Mouse (Mus musculus) heart, embryonic 14.5 days (tissue): Measurements from ENCODE around the gene Vmp1. TPM values are rescaled to one million over a fixed set of nuclear protein-coding genes. Genes with fewer than 3 reads are reported as not detected.

Experiments
- ATAC-seq: fragments of 200-750 bp; cut with Nextera tagmentation; 2 replicates; pipeline ENCODE4 v1.8.0; 2017; ENCODE audit warnings: low read depth, moderate TSS enrichment; ENCODE audit not compliant: insufficient number of reproducible peaks, insufficient read depth, low FRiP score
- H3K27ac ChIP-seq, 2 experiments: fragments of 200-500 bp in 1 of 2; fragments of 300-500 bp in 1 of 2; sonication (generic) in 1 of 2; replicated peaks in 1 of 2; 2 replicates each; pipeline ENCODE4 v1.5.1; 2012 to 2014; ENCODE audit warnings: low read depth in 2 of 2, low read length in 2 of 2, control low read depth in 1 of 2, mild to moderate bottlenecking in 1 of 2, mixed read lengths in 1 of 2; ENCODE audit not compliant: control insufficient read depth in 1 of 2, insufficient read depth in 1 of 2
- H3K27me3 ChIP-seq: fragments of 300-500 bp; sonication (generic); 2 replicates; pipeline ENCODE4 v1.6.1; 2014; ENCODE audit warnings: mild to moderate bottlenecking, low read length, control low read depth; ENCODE audit not compliant: control insufficient read depth, insufficient read depth
- H3K36me3 ChIP-seq: fragments of 300-500 bp; sonication (generic); 2 replicates; pipeline ENCODE4 v1.6.1; 2014; ENCODE audit warnings: mild to moderate bottlenecking, control low read depth, low read length, mixed read lengths; ENCODE audit not compliant: control insufficient read depth, insufficient read depth
- H3K4me1 ChIP-seq, 2 experiments: fragments of 200-500 bp in 1 of 2; fragments of 300-500 bp in 1 of 2; sonication (generic) in 1 of 2; 2 replicates each; pipeline ENCODE4 v1.6.1; 2012 to 2014; ENCODE audit warnings: low read length in 2 of 2, control low read depth in 1 of 2, mixed read lengths in 1 of 2; ENCODE audit not compliant: control insufficient read depth in 2 of 2, insufficient read depth in 2 of 2
- H3K4me2 ChIP-seq: fragments of 300-500 bp; sonication (generic); 2 replicates; pipeline ENCODE4 v1.6.1; 2014; ENCODE audit warnings: mild to moderate bottlenecking, low read length
- H3K4me3 ChIP-seq, 2 experiments: fragments of 200-500 bp in 1 of 2; fragments of 300-500 bp in 1 of 2; sonication (generic) in 1 of 2; 2 replicates each; pipeline ENCODE4 v1.5.1; 2012 to 2014; ENCODE audit warnings: low read length in 2 of 2, mild to moderate bottlenecking in 2 of 2, control low read depth in 1 of 2, low read depth in 1 of 2, moderate library complexity in 1 of 2; ENCODE audit not compliant: control insufficient read depth in 1 of 2, insufficient read depth in 1 of 2
- H3K9ac ChIP-seq: fragments of 300-500 bp; sonication (generic); 2 replicates; pipeline ENCODE4 v1.6.1; 2014; ENCODE audit warnings: mild to moderate bottlenecking, low read length
- H3K9me3 ChIP-seq: fragments of 300-500 bp; sonication (generic); 2 replicates; pipeline ENCODE4 v1.6.1; 2016; ENCODE audit warnings: low read length, control low read depth; ENCODE audit not compliant: control insufficient read depth
- WGBS: fragments of 180-500 bp; shearing (Covaris S2); extraction: QIAGEN DNeasy Blood & Tissue Kit; methylation state at CpG from one replicate; pipeline ENCODE4 v1.1.7; 2014; 5-methylcytosine and 5-hydroxymethylcytosine counted together
- polyA plus RNA-seq: library from polyadenylated mRNA; unstranded; fragments of >200 nt; fragmentation: Nextera tagmentation; extraction: Ambion mirVana; gene quantifications from 2 replicates; pipeline ENCODE4 v1.2.1, GENCODE M21; 2014

Vmp1 gene
- polyA plus RNA-seq, 1 experiment from 2014 or later = 101 TPM

GRCm38 (mm10) chr11:86583990-86584897, 99.4 kb downstream of the Vmp1 start:
- Histone ChIP-seq H3K4me2 (peak overlapping the region; percentile 83), H3K36me3 (peaks cover 10% of the 10 kb centered on the region; the same call in 1 of the 2 replicates), H3K4me3 (peak overlapping the region; percentile 5 to 54; a peak in 3 of 4 replicates), H3K27ac (peak overlapping the region in 1 of 2 experiments; percentile 88; a peak in 2 of 4 replicates), H3K9ac (peak overlapping the region; percentile 82), H3K4me1 (peaks cover 8 to 32% of the 10 kb centered on the region in 2 experiments), H3K27me3 (no peaks in the 10 kb centered on the region), H3K9me3 (no peaks in the 10 kb centered on the region)
- WGBS = 63% methylated on average over 14 of the region's 14 CpGs
- no peak for ATAC-seq

- Histone ChIP-seq H3K9me3 (no peaks in the 10 kb centered on the region), H3K36me3 (peaks cover 10% of the 10 kb centered on the region; the same call in 1 of the 2 replicates), H3K27ac (no peak overlapping the region), H3K4me2 (peak overlapping the region; percentile 83), H3K9ac (0 out of 2 replicates have a peak overlapping the region, but pooled peaks have one; percentile 82), H3K4me1 (peaks cover 14 to 37% of the 10 kb centered on the region in 2 experiments), H3K4me3 (peak overlapping the region in 1 of 2 experiments; percentile 54; a peak in 1 of 4 replicates), H3K27me3 (no peaks in the 10 kb centered on the region)
- WGBS = 81% methylated on average over 3 of the region's 3 CpGs
- no peak for ATAC-seq
These were observed 100.3 kb downstream of the Vmp1 start for GRCm38 (mm10) chr11:86583313-86583825.

- peak overlapping the region; percentile 12 to 77; a peak in 2 of 4 replicates for H3K27ac ChIP-seq
- H3K27me3 ChIP-seq = no peaks in the 10 kb centered on the region
- no peak overlapping the region for H3K4me3 ChIP-seq
- peaks cover 14 to 32% of the 10 kb centered on the region in 2 experiments for H3K4me1 ChIP-seq
- H3K9ac ChIP-seq = no peak overlapping the region
- no peaks in the 10 kb centered on the region for H3K9me3 ChIP-seq
- ATAC-seq = no peak
- 78% methylated on average over 7 of the region's 7 CpGs for WGBS
- no peak overlapping the region for H3K4me2 ChIP-seq
- H3K36me3 ChIP-seq = peaks cover 10% of the 10 kb centered on the region; the same call in 1 of the 2 replicates
These were observed 100.9 kb downstream of the Vmp1 start for GRCm38 (mm10) chr11:86582543-86583260.

- no peaks in the 10 kb centered on the region for H3K27me3 ChIP-seq
- H3K4me2 ChIP-seq = no peak overlapping the region
- H3K9me3 ChIP-seq = no peaks in the 10 kb centered on the region
- no peak overlapping the region for H3K9ac ChIP-seq
- H3K4me3 ChIP-seq = no peak overlapping the region
- WGBS = 76% methylated on average over 12 of the region's 12 CpGs
- no peak for ATAC-seq
- peaks cover 10% of the 10 kb centered on the region; the same call in 1 of the 2 replicates for H3K36me3 ChIP-seq
- peaks cover 19 to 34% of the 10 kb centered on the region in 2 experiments for H3K4me1 ChIP-seq
- H3K27ac ChIP-seq = peak overlapping the region; percentile 77 to 81; a peak in 3 of 4 replicates
These were observed 101.6 kb downstream of the Vmp1 start for GRCm38 (mm10) chr11:86581943-86582542.

- ATAC-seq = 0 out of 2 replicates have a peak, but pooled peaks have one; percentile 15
These were observed 102.3 kb downstream of the Vmp1 start for GRCm38 (mm10) chr11:86581250-86581753.

GRCm38 (mm10) chr11:86580319-86581113, 103.1 kb downstream of the Vmp1 start:
- peak overlapping the region; percentile 77 to 81; a peak in 2 of 4 replicates for H3K27ac ChIP-seq
- no peaks in the 10 kb centered on the region for H3K9me3 ChIP-seq
- H3K9ac ChIP-seq = peak overlapping the region; percentile 62
- peaks cover 10% of the 10 kb centered on the region; the same call in 1 of the 2 replicates for H3K36me3 ChIP-seq
- H3K27me3 ChIP-seq = no peaks in the 10 kb centered on the region
- 80% methylated on average over 9 of the region's 9 CpGs for WGBS
- ATAC-seq = no peak
- peak overlapping the region; percentile 55; the same call in 1 of the 2 replicates for H3K4me2 ChIP-seq
- peaks cover 20 to 41% of the 10 kb centered on the region in 2 experiments for H3K4me1 ChIP-seq
- H3K4me3 ChIP-seq = no peak overlapping the region

More at GRCm38 (mm10) chr11:86581250-86581753, 102.3 kb downstream of the Vmp1 start:
- Histone ChIP-seq H3K9ac (peak overlapping the region; percentile 62), H3K27me3 (no peaks in the 10 kb centered on the region), H3K9me3 (no peaks in the 10 kb centered on the region), H3K4me2 (peak overlapping the region; percentile 55), H3K27ac (peak overlapping the region; percentile 77 to 81), H3K4me3 (peak overlapping the region; percentile 10 to 13; a peak in 1 of 4 replicates), H3K36me3 (peaks cover 10% of the 10 kb centered on the region; the same call in 1 of the 2 replicates), H3K4me1 (peaks cover 20 to 38% of the 10 kb centered on the region in 2 experiments)
- 20% methylated on average over 11 of the region's 11 CpGs for whole genome bisulfite sequencing
